Mouse (Mus musculus) midbrain, embryonic 11.5 days (tissue): ENCODE measurements around the gene Prune2. TPM values are rescaled to one million over a fixed set of nuclear protein-coding genes. Genes with fewer than 3 reads are reported as not detected.

ENCODE experiments used
- ATAC-seq: fragments of 200-750 bp; cut with Nextera tagmentation; 2 replicates; pipeline ENCODE4 v1.8.0; 2017; ENCODE audit warnings: moderate TSS enrichment, moderate library complexity; ENCODE audit not compliant: low FRiP score
- DNase-seq: peaks from one replicate; pipeline ENCODE4 v3.0.0; 2015; ENCODE audit warnings: low spot score; ENCODE audit errors: missing footprints
- H3K27ac ChIP-seq: fragments of 300-500 bp; sonication (generic); 2 replicates; pipeline ENCODE4 v1.5.1; 2014; ENCODE audit warnings: low read depth, low read length
- H3K27me3 ChIP-seq: fragments of 300-500 bp; sonication (generic); 2 replicates; pipeline ENCODE4 v1.6.1; 2014; ENCODE audit warnings: mild to moderate bottlenecking, low read length, moderate library complexity, mixed read lengths; ENCODE audit not compliant: control insufficient read depth, insufficient read depth
- H3K36me3 ChIP-seq: fragments of 300-500 bp; sonication (generic); 2 replicates; pipeline ENCODE4 v1.6.1; 2014; ENCODE audit warnings: mild to moderate bottlenecking, low read length, moderate library complexity, mixed read lengths; ENCODE audit not compliant: control insufficient read depth, insufficient read depth
- H3K4me1 ChIP-seq: fragments of 300-500 bp; sonication (generic); 2 replicates; pipeline ENCODE4 v1.6.1; 2014; ENCODE audit warnings: low read length; ENCODE audit not compliant: control insufficient read depth, insufficient read depth
- H3K4me2 ChIP-seq: fragments of 300-500 bp; sonication (generic); 2 replicates; pipeline ENCODE4 v1.6.1; 2014; ENCODE audit warnings: mild to moderate bottlenecking, moderate library complexity
- H3K4me3 ChIP-seq: fragments of 300-500 bp; sonication (generic); 2 replicates; pipeline ENCODE4 v1.5.1; 2014; ENCODE audit warnings: low read depth, low read length
- H3K9ac ChIP-seq: fragments of 300-500 bp; sonication (generic); 2 replicates; pipeline ENCODE4 v1.6.1; 2014; ENCODE audit warnings: low read length
- H3K9me3 ChIP-seq: fragments of 300-500 bp; sonication (generic); 2 replicates; pipeline ENCODE4 v1.6.1; 2016; ENCODE audit warnings: low read length; ENCODE audit not compliant: control insufficient read depth
- WGBS: fragments of 180-500 bp; shearing (Covaris S2); extraction: QIAGEN DNeasy Blood & Tissue Kit; methylation state at CpG from one replicate; pipeline ENCODE4 v1.1.7; 2014; 5-methylcytosine and 5-hydroxymethylcytosine counted together
- polyA plus RNA-seq: library from polyadenylated mRNA; unstranded; fragments of >200 nt; fragmentation: Nextera tagmentation; extraction: Ambion mirVana; gene quantifications from 2 replicates; pipeline ENCODE4 v1.2.1, GENCODE M21; 2014

The Prune2 gene
- 1.6 and 2.2 TPM in 2 replicates for polyA plus RNA-seq

DNA sequence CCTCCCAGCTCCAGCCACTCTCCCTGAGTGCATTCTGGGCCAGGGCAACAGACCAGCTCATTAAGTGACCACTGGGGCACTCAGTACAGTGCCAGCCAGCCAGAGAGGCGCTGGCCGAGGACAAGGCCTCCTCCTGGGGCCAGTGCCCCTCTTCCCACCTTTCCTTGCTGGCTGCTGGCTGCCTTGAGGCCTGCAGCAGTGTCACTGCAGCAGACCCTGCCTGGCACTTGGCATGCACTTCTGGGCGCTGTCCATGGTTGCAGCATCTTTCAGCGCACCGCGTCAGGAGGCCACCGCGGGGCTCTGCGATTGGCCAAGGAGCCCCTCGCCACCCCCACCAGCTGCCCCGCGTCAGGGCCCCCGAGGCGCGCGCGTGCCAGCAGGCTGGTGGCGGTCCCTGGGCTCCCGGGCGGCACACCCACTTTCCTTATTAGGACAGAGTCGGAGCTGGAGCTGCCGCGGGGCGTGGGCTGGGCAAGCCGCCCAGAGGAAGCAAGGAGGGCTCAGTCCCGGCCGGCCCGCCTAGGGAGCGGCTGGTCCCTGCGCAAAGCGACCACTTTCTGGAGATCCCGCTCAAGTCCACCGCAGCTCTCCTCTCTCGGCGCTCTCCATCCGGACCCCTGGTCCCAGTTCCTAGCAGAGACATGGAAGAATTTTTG is at the start of gene Prune2:
TSS of gene Prune2 (plus strand) at position 506 of the 659 bp plus-strand sequence.
- WGBS, result 0% methylated on average over 30 of the region's 36 CpGs
- Histone ChIP-seq H3K4me2 (peak within 1 kb of the TSS; percentile 92), H3K4me1 (peaks cover 7% of the 10 kb centered on the region), H3K27me3 (no peaks in the 10 kb centered on the region), H3K27ac (no peak within 1 kb of the TSS), H3K9ac (peak within 1 kb of the TSS; percentile 41), H3K9me3 (no peaks in the 10 kb centered on the region), H3K4me3 (peak within 1 kb of the TSS; percentile 43), H3K36me3 (no peaks in the 10 kb centered on the region)
- ATAC-seq, result peak; percentile 93
- peak; percentile 94 for DNase-seq

DNA sequence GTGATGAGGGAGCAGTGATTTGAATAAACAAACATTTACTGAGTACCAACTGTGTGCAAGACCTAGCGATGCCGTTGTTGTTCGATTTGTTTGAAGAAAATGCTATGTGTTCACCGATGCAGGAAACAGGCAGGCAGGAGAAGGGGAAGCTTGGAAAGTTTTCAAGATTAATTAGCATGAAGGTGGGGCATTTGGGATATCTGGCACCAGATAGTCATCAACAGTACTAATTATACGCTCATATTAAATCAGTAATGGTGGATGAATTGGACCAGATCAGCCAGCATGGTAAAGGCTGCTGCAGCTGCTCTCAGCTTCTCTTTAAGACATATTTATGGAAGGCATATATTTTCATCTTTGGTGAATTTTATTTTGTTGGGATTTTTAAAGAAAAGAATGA is 44.4 kb upstream of the Prune2 start:
- H3K9me3 ChIP-seq, result no peaks in the 10 kb centered on the region
- no peaks in the 10 kb centered on the region for H3K36me3 ChIP-seq
- H3K4me2 ChIP-seq, result no peak overlapping the region
- no peak overlapping the region for H3K27ac ChIP-seq
- no peak overlapping the region for H3K4me3 ChIP-seq
- DNase-seq, result no peak
- H3K27me3 ChIP-seq, result no peaks in the 10 kb centered on the region
- no peaks in the 10 kb centered on the region for H3K4me1 ChIP-seq
- no peak for ATAC-seq
- whole genome bisulfite sequencing, result 88% methylated on average over 5 of the region's 5 CpGs
- H3K9ac ChIP-seq, result no peak overlapping the region

DNA sequence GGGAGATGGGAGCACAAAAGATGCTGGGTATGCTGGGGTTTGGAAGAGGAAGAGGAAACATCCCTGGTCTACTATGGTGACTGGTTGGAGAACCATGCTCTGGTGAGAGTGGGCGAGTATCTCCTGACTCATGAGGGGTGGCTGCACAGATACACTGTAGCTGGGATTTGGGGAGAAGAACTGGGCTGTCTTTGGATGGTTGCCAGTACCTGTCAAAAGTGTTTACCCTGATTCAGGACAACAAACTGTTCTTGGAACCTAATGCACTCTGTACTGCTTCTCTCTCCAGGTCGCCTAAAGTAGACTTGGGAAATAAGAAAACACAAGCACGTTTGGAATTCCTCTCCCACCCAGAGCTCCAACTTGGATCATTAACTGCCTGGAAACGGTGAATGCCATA is 31.4 kb upstream of the Prune2 start:
- Histone ChIP-seq H3K4me2 (no peak overlapping the region), H3K9ac (no peak overlapping the region), H3K9me3 (no peaks in the 10 kb centered on the region), H3K4me1 (no peaks in the 10 kb centered on the region), H3K27ac (no peak overlapping the region), H3K36me3 (no peaks in the 10 kb centered on the region), H3K4me3 (no peak overlapping the region), H3K27me3 (no peaks in the 10 kb centered on the region)
- ATAC-seq (no peak), DNase-seq (no peak)
- 82% methylated on average over 4 of the region's 4 CpGs for WGBS

DNA sequence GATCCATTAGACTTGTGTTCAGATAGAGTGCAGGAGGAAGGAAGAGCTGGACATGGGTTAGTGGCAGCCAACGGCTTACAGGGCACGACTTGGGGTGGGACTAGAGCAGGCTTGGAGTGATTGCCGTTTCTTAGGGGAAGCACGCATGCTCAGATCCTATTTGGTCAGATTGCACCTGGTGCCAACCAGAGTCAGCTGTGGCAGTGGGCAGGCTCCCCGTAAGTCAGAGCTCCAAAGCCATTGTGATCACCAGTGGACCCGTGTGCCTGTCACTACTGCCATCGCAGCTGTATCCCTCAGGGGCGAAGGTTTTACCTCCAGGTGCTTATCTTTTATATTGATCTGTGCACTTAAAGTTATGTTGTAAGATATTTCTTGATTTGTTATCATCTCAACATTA is 21.3 kb upstream of the Prune2 start:
- H3K36me3 ChIP-seq, result no peaks in the 10 kb centered on the region
- H3K9me3 ChIP-seq, result no peaks in the 10 kb centered on the region
- H3K4me1 ChIP-seq, result no peaks in the 10 kb centered on the region
- H3K9ac ChIP-seq, result no peak overlapping the region
- ATAC-seq (no peak), DNase-seq (no peak)
- H3K27me3 ChIP-seq, result no peaks in the 10 kb centered on the region
- H3K4me3 ChIP-seq, result no peak overlapping the region
- no peak overlapping the region for H3K27ac ChIP-seq
- 80% methylated on average over 8 of the region's 8 CpGs for WGBS
- no peak overlapping the region for H3K4me2 ChIP-seq

DNA sequence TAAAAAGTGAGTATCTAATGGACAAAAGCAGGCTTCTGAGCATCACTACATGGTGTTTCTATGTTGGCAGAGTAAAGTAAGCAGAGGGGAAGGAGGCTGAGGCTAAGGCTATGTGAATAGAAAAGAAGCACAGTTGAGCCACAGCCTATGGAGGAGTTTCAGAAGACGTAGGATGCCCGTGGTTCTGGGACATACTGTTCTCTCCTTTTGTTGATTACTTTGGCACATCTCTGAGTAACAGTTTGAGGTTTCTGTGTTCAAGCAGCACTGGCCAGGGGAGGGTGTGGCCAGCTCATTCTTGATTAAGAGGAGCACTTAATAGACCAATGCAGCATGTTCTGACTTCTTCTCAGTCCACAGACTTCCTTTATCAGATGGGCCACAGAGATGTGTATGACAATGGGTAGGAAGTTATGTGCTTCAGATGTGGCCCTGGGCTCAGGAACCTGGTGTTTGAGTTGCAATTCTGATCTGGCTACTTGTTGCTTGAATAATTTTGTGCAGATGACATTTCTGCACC is 7.1 kb upstream of the Prune2 start:
- WGBS, result 91% methylated on average over 2 of the region's 2 CpGs

DNA sequence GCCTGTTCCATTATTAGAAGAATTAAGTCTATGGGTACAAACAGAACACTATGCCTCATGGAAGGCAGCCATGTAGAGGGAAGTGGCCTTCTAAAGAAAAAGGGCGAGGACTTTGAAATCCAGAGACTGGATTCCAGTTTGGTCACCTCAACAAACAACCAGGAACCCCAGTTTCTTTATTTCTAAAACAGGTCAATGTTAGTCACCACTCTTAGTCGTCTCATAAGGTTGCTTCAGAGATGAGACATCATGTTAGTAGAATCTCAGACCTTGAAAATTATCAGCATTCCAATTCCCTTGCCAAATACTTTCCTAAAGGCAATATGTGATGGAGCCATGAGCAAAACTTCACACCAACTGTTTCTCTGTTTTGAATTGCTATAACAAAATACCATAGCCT is 6.6 kb upstream of the Prune2 start:
- Histone ChIP-seq H3K9ac (no peak overlapping the region), H3K4me1 (no peaks in the 10 kb centered on the region), H3K27me3 (no peaks in the 10 kb centered on the region), H3K27ac (no peak overlapping the region), H3K4me2 (no peak overlapping the region), H3K4me3 (no peak overlapping the region), H3K36me3 (no peaks in the 10 kb centered on the region), H3K9me3 (no peaks in the 10 kb centered on the region)
- DNase-seq (no peak), ATAC-seq (no peak)
- WGBS, result 90% methylated on average over 2 of the region's 2 CpGs

More for the DNA sequence above, 7.1 kb upstream of the Prune2 start:
- DNase-seq (no peak), ATAC-seq (no peak)
- Histone ChIP-seq H3K27ac (no peak overlapping the region), H3K9ac (no peak overlapping the region), H3K9me3 (no peaks in the 10 kb centered on the region), H3K4me3 (no peak overlapping the region), H3K36me3 (no peaks in the 10 kb centered on the region), H3K4me2 (no peak overlapping the region), H3K4me1 (no peaks in the 10 kb centered on the region), H3K27me3 (no peaks in the 10 kb centered on the region)

DNA sequence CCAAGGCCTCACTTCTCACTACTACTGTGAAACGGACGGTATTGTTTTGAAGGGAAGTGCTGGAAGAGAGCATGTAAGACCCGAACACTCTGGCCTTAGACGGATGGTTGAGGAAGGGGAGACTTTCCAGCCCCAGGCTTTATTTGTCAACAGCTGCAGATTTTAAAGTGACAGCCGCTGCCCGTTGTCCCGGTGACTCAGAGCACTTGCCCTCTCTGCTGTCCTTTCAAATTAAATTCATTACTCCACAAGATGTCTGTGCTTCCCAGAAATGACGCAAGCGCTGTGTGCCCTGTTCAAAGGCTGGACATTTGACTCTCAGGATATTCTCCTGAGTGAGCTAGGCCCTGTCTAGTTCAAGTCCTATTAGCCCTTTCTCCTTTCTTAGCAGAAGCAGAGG is 5.9 kb upstream of the Prune2 start:
- H3K36me3 ChIP-seq, result no peaks in the 10 kb centered on the region
- no peaks in the 10 kb centered on the region; the same call in 1 of the 2 replicates for H3K4me1 ChIP-seq
- DNase-seq, result no peak
- H3K4me2 ChIP-seq, result no peak overlapping the region
- H3K4me3 ChIP-seq, result no peak overlapping the region
- H3K9ac ChIP-seq, result no peak overlapping the region
- WGBS, result 78% methylated on average over 9 of the region's 9 CpGs
- ATAC-seq, result no peak
- H3K27ac ChIP-seq, result no peak overlapping the region
- H3K9me3 ChIP-seq, result no peaks in the 10 kb centered on the region
- no peaks in the 10 kb centered on the region for H3K27me3 ChIP-seq

DNA sequence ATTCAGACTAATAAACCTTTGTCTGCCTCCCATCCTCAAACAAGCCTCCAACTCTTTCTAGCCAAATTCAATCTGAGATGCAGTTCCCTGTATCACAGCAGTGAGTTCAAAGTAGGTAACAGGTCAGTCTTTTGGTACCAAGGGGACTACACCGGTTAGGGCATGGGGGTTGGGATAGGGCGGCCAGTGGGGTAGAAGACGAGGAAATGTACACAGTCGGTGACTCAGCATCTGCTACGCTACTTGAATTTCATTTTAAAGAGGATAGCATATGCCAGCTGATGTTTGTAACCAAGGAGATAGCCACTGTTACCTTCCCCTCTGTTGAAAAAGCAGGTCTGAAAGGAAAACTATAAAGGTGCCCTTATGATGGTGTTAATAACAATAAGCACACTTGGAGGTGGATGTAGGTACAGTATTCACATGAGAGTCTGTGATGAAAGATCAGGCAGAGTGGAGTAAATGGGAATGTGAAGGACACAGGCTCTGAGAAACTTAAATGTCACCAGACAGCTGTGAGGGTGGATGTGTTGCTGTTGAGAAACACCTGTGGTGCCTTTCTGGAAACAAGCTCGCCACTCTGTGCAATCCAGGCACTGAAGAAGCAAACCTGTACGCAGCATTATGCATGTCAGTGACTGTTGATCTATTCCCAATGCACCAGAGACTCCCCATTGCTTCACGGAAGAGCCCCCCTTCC is 5.1 kb upstream of the Prune2 start:
- Histone ChIP-seq H3K27ac (no peak overlapping the region), H3K9me3 (no peaks in the 10 kb centered on the region), H3K36me3 (no peaks in the 10 kb centered on the region), H3K4me1 (peaks cover 4% of the 10 kb centered on the region), H3K4me2 (no peak overlapping the region), H3K27me3 (no peaks in the 10 kb centered on the region), H3K4me3 (no peak overlapping the region), H3K9ac (no peak overlapping the region)
- DNase-seq, result no peak
- WGBS, result 87% methylated on average over 8 of the region's 8 CpGs
- ATAC-seq, result no peak

DNA sequence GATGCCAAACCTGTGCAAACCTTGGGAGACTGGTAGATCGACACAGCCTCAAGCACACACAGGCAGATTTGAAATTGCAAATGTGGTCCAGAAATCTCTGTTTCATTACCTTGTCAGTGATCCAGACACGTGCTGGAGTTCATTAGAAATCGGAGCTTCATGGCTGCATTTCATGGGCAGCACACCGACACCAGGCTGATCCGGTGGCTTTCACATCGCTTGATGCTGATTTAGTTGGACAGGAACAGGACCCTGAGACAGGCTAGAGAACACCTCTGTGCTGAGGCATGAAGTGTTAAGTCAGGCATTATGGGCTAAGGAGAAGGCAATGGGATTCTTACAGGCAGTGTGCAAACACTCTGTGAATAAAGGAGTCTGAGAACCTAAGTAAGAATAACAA is 1.2 kb upstream of the Prune2 start:
- Histone ChIP-seq H3K27me3 (no peaks in the 10 kb centered on the region), H3K36me3 (no peaks in the 10 kb centered on the region)
- no peak for ATAC-seq

More for the DNA sequence above, 1.2 kb upstream of the Prune2 start:
- no peak overlapping the region for H3K27ac ChIP-seq
- peaks cover 7% of the 10 kb centered on the region for H3K4me1 ChIP-seq
- no peaks in the 10 kb centered on the region for H3K9me3 ChIP-seq
- DNase-seq, result no peak
- H3K4me3 ChIP-seq, result no peak overlapping the region
- WGBS, result 76% methylated on average over 6 of the region's 6 CpGs
- no peak overlapping the region for H3K4me2 ChIP-seq
- H3K9ac ChIP-seq, result no peak overlapping the region
